Mouse (Mus musculus) adrenal gland, postnatal 10 days (tissue): ENCODE results near the gene Nf2. TPM values are rescaled to one million over a fixed set of nuclear protein-coding genes. Genes with fewer than 3 reads are reported as not detected.
A peak's percentile ranks its signal among the peaks of the same experiment; 100 is the strongest.

Source experiments
- DNase-seq: peaks from one replicate; pipeline ENCODE4 v3.0.0; 2021; ENCODE audit warnings: mixed read lengths
- long read RNA-seq, 2 experiments: library from polyadenylated mRNA; stranded (forward); transcript quantifications; one replicate each; pipeline ENCODE4 v2.0.0; 2021
- total RNA-seq, 2 experiments: library from RNA; stranded (reverse); gene quantifications; 2 replicates each; pipeline ENCODE4 v1.2.3; 2021

Gene Nf2
- 10 to 100 TPM; 81.1 to 88.3 TPM for total RNA-seq
- long read RNA-seq, experiment 1, full-length matches to known transcripts: 5 of 40 reads
- long read RNA-seq, experiment 1, partial matches to known transcripts: 13 of 40 reads
- long read RNA-seq, experiment 1, other reads (novel, unspliced or antisense): 22 of 40 reads
- long read RNA-seq, experiment 2, full-length matches to known transcripts: 11 of 50 reads
- long read RNA-seq, experiment 2, partial matches to known transcripts: 11 of 50 reads
- long read RNA-seq, experiment 2, other reads (novel, unspliced or antisense): 28 of 50 reads

DNA sequence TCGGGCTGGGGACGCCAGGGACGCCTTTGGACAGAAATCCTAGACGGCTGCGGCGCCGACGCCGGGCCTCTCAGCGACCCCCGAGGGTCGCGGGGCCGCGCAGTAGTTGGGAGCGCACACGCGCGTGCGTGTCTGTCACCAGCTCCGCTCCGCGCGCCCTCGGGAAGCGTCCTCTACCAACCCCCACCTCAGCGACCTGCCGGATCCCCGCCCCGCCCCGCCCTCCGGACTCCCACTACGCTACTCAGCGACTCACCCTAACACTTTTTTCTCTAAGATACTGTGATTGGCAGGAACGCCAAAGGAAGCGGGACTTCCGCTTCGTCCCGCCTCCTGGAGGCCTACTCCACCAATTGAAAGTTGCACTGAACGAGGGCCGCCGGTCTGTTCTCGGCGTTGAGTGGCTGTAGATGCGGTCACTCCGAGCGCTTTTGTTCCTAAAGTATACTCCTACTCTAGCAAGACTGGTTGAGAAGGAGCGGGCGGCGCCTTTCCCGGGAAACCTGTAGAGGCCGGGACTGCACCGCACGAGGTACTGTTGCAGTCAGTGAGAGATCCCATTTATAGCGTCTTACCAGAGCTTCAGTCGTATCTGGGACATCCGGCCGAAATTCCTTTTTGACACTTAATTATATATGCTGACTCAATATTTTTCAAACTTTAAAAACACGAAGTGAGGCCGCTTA lies at the start of gene Nf2:
TSS of gene Nf2 (minus strand) at position 279 of the 686 bp plus-strand sequence.
- peak; percentile 96 for DNase-seq

DNA sequence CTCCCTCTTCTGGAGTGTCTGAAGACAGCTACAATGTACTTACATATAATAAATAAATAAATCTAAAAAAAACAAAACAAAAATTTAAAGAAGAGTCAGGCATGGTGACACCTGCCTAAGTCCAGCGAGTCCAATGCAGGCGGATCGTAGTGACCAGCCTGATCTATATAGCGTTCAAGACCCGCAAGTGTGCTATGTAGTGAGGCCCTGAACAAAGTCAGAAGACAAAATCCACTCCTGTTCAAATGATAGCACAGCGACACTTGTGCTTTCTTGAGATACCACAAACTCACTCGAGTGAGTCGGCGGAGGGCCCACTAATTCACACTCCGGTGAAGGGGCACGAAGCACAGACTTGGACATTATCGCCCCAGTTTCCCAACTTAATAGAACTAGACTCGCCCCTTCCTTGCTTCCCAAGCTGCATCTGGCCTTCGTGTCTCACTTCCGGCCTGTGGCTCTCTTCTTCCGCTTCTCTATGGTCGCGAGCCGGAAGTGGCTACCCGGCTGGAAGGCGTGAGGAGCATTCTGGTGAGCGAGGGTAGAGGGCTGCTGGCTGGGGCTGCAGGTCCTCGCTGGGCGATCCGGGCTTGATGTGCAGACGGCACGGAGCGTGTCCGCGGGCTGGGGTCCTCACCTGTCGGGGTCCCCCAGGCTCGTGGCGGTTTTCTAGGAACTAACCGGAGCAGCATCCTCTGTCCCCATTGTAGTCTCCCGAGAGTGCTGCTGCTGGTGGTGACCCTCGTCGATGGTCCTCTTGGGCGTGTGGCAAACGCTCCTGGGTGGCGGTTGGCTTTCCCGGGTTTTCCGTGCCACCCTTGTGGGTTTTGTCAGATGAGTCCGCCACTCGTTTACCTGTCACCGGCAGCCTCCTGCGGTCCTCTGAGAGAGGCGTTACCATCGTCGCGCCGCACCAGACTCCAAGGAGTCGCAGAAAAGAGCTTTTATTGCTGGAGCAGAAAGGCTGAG lies 45.8 kb upstream of the Nf2 start, which contains the start of gene Thoc5:
TSS of gene Thoc5 (plus strand) at position 473 of the 969 bp plus-strand sequence.
- peak; percentile 88 for DNase-seq

DNA sequence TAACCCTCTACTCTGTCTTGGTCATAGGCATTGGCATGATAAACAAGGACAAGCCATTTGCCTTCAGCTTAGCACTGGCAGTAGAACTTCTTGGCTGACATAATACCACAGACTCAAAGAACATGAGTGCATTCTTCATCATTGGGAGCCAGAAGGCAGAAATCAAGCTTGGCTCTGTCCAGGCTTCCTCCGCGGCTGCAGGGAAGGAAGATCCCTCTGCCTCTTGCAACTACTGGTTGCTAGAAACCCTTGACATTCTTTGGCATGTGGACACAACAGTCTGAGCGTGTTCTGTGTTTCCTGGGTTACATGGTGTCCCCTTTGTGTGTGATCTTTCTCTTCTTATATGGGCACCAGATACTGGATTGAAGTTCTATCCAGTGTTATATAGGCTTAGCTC lies 37.7 kb upstream of the Nf2 start:
- no peak for DNase-seq

DNA sequence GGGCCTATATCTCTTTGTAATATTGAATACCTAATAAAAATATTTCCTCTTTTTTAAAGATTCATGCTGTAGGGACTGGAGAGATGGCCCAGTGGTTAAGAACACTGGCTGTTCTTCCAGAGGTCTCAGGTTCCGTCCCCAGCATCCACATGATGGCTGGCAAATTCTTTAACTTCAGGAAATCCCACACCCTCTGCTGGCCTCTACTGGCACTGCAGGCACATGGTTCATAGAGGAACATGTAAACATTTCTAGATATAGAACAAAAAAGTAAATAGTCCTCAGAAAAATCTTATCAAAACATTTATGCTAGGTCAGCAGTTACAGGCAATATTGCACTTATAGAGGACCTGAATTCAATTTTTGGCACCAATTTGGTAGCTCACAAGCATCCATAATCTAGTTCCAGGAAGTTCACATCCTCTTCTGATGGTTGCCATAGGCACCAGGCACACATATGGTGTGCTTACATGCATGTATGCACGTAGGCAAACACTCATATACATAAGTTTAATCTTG lies 36.1 kb upstream of the Nf2 start:
- peak; percentile 74 for DNase-seq

DNA sequence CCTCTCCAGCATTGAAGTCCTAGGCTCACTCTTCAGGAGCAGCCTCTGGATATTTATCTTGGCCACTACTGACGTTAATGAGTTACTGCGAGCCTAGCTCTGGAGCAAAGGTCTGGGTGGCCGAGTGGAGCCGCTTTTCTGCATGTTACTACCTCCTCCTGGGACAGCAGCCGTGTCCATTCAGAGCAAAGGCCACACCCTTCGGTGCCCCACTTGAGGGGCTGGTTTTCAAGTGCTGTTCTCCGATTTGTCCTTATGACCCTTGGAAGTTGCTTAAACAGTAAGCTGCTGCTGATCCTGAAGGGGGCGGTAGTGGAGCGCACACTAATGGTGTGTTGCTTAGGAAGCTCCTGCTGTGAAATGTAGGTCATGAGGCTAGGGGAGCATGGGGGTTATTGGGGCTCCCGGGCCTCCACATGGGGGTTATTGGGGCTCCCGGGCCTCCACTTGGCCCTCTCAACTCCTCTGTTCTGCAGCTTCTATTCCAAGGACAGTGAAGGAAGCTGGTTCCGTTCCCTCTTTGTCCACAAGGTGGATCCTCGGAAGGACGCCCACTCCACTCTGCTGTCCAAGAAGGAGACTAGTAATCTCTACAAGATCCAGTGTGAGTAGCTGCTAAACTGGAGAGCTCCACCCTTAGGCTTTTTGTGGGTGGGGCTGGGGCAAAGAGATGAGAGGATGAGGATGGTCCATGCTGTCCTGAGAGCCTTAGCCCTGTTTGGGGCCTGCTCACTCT lies 33.7 kb upstream of the Nf2 start:
- peak; percentile 75 for DNase-seq

DNA sequence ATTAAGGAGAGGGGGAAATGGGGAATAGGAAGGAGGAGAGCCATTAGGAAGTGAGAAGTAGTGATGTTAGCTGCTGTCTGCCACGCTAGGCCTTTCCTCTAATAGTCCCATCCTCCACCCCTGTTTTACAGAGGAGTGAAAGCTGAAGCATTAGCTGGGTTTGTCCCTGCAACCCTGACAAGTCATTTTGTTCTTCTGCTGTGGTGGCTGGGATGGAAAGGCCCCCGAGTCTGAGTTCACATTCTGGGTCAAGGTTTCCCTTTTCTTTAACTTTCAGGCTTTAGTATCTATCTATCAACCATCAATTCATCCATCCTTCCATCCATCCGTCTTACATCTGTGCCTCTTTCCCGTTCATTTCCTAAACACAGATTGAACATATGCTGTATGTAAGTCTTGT lies 31.8 kb upstream of the Nf2 start:
- DNase-seq: no peak

DNA sequence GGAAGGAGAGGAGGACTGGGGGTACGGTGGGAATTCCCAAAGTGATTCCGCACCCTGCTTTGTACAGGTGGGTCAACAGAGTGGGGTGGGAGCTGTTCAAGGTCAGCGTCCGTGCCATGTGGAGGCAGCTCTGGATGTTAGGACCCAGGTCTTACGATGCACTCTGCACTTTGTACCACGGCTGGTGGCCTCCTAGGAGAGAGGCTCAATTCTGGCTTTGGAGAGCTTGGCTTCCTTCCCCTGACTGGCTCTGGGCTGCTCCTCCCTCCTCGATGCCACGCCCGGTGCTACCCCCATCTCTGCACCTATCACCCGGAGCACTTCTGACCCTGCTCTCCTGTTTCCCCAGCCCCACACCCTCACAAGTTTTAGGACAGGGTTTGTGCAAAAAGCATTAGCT lies 25.2 kb upstream of the Nf2 start:
- peak; percentile 36 for DNase-seq

DNA sequence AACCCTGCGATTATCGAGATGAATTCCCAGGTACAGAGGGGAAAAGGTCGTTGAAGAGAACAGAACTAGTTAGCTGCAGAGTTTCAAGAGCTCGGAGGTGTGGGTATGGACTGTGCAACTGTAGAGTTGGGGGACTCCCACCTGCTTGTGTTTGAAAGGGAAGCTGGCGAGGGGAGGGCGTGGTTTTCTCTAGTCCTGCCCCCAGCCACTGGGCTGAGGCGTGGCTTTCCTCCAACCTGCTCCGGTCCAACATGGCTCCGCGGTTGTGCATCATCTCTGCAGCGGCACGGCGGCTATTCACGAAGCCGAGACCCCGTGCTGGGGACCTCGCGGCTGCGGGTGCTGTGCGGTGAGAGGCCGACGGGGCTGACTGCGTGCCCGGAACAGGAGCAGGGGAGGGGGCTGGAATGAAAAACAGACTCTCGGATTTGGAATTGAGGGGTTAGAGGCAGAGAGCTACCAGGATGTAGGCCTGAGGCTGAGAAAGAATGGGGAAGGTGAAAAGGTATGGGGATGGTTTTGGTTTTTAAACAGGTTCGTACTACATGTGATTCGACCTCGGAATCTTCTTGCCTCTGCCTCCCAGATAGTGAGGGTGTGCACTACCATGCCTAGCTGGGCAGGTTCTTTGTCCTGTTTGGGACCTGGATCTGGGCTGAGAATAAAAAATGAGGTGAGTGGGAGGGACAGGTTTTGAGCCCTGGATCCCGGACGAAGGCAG lies 24.6 kb upstream of the Nf2 start, which contains the start of gene Nipsnap1:
TSS of gene Nipsnap1 (plus strand) at position 197 of the 721 bp plus-strand sequence.
- DNase-seq: peak; percentile 85

DNA sequence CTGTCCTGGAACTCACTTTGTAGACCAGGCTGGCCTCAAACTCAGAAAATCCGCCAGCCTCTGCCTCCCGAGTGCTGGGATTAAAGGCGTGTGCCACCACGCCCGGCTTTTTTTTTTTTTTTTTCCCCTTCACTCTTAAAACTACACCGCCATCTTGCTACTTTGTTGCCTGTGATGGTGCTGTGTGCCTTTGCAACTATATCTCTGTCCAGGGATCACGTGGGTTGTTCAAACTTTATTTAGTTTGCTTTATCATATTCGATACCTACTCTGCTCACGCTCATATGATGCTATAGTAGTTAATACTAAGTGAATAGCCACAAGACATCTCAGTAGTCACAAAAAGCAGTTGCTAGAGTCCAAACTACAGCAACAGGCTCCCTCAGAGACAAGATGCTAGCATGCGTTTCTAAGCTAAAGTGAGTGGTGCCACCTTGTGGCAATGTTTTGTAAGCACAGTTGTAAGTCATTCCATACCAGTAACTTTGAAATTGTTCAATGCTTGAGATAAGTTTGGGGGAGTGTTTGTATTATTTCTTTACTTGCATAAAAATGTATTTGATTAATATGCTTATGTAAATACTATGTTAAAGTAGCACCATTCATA lies 16.4 kb upstream of the Nf2 start:
- peak; percentile 76 for DNase-seq

DNA sequence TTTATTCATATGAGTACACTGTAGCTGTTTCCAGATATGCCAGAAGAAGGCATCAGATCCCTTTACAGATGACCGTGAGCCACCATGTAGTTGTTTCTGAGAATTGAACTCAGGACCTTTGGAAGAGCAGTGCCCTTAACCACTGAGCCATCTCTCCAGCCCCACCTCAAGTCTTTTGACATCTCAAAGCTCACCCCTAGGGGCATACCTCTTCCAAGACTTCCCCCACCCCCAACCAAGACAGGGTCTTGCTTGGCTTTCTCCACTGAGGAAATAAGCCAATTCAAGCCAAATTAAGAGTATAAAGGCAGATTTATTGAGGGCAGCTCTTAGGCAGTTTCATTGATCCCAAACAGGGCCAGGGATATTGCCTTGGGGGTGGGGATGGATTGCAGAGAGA lies 13.4 kb upstream of the Nf2 start:
- DNase-seq: no peak

DNA sequence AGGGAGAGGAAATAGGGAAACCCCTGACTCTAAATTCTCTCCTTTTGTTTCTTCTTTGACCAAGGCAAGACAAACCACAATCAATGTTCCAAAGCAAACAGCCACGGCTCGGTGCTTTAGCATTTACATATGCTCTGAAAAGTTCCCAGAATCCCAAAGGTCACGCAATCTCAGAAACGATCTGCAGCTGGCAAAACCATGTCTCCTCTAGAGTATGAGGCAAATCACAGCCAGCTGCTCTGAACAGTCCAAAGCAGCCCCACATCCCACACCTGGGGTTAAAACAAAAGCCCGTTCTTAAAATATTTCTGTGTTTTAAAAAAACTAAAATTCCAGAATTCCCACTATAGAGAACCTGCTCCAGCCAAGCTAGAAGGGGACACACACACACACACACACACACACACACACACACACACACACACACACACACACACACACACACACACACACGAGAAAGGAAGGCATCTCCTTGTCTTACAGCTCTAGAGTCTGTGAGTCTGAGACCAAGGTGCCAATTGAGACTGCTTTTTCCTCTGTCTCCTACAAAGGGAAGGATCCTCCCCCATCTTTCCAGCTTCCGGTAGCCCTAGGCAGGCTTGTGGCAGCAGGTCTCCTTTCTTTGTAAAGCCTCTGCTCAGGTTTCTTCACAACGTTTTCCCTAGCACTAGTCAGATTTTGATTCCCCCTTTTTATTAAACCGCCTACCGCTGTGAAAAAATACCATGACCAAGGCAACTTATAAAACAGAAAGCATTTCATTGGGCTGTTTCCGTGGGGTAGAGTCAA lies 12.7 kb upstream of the Nf2 start:
- no peak for DNase-seq

DNA sequence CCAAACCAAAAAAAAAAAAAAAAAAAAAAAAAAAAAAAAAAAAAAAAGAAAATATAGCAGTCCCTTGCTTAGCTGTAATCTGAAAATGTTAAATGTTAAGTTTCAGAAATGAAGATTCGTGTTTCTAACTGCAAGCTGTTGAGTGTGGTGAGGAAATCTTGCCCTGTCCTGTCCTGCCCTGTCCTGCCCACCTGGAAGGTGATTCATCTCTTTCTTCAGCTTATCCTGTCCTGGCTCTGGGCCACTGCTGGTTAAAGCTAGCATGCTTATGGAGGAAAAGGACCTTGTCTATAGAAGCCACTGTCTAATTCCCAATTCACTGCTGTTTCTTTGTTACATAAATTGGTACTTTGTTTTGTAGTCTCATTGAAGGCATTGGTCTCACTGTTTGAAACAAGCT lies 11.7 kb upstream of the Nf2 start:
- DNase-seq: no peak

DNA sequence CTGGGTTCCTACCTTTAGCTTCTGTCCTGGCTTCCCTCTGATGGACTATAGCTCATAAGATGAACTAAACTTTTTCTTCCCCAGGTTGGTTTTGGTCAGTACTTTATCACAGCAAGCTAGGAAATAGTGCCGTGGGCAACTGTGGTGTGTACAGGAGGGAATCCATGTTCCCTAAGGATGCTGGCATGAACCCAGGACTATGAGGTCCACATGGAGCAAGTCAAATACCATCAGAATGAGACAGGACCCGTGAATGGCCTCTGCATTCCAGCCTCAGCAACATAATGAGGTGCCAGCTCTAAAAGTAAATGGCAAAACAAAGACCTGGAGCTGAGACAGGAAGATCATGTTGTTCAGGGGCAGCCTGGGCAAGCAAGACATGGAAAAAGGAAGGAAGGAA lies 9.1 kb upstream of the Nf2 start:
- no peak for DNase-seq

DNA sequence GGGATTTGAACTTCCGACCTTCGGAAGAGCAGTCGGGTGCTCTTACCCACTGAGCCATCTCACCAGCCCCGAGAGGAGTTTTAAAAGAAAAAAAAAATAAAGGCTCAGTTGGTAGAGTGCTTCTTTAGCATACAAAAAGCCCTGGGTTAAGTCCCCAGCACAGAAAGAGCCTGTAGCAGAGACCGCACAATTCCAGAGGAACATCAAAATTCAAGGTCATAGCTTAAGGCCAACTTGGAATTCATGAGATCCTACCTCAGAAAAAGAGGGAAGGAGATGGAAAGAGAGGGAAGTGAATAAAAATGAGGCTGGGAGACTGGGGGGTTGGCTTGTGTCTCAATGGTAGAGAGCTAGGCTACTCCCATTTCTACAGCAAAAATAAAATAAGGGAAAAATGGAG lies 4.8 kb upstream of the Nf2 start:
- no peak for DNase-seq

DNA sequence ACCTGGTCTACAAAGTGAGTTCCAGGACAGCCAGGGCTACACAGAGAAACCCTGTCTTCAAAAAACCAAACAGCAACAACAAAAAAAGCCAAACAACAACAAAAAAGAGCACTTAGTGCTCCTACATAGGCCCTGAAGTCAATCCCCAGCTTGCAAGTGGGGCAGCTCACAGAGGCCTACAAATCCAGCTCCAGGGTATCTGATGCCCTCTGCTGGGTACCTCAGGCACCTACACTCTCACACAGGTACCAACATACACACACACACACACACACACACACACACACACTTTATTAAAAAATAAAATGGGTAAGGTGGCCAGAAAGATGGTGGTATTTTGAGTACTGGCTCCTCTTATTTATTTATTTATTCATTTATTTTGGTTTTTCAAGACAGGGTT lies 3.7 kb upstream of the Nf2 start:
- no peak for DNase-seq

DNA sequence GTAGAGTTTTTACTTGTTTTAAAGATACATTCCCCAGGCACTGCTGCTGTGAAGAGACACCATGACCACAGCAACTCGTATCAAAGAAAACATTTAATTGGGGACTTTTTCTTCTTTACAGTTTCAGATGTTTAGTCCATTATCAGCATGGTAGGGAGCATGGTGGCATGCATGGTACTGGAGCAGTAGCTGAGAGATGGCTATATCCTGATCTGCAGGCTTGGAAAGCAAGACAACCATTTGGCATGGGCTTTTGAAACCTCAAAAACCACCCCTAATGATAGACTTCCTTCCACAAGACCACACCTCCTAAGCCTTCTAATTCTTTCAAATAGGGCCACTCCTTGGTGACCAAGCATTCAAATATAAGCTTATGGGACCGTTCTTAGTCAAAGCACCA lies 1.1 kb upstream of the Nf2 start:
- no peak for DNase-seq

DNA sequence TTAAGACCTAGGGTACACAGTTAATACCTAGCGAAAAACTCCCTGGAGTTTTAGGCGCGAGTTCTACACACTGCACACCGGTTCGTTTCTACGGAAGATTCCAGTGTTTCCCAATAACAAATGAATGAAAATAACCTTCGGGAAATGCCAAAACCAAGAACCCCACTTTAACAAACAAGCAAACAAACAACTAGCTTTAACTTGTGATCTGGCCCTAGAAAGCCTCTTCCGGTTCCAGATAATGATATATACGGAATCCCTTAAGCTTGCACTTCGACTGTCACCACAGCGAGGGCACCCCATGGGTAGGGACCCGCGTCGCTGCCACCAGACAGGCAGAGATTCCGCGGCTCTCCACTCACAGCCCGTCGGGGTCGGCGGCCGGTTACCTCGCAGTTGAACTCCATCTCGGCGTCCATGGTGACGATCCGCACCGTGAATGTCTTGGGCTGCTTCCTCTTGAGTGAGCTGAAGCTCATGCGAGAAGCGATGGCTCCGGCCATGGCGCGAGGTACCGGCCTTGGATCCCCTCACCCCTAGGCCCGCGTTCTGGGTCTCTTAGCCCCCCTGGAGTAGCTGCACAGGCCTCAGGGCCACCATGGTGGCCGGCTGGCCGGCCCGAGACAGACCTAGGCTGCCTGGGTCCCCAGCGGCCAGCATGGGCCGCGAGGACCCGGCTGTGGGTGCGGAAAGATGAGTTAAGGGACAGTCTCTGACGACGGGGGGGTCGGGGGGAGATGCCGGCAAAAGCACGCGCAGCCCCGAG lies 670 bp downstream of the Nf2 start:
- DNase-seq: peak; percentile 64

DNA sequence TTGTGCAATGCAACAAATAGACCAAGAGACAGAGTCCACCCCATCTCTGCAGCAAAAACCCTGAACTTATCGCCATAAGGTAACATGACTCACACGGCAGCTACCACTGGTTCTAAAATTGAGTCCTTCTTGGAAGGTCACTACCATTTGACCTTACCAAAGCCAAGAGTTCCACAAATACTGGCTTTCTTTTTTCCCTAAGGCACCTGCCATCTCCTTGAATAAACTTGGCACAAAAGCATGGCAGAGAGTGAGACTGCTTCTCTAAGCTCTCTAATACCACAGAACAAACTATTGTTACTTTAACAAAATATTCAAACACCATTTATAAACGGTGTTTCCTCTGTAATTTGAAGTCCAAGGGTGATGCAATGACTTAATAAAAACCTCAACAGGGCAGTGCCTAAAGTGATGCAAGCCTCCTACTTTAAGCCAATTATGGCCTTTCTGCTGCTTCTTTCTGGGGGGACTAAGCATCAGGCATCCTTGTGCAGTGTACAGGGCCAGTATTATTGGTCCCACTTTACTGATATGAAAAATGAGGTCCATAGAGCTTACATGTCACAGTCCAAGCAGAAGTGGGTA lies 8.3 kb downstream of the Nf2 start:
- DNase-seq: no peak

DNA sequence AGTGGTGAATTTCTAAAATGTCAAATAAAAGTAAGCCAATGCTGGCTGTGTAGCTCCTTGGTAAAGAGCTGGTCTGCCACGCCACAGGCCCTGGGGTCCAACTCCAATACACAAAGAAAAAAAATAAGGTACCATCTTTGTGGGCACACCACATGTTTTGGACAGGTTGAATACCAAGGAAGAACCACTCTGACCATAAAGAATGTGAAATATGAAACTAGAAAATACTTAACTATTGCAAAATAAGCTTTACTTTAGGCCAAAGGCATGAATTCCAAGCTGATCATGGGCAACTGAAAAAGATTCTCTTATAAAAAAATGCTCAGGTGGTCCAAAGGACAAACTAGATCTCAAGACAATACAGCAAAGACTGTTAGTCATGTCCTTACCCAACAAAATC lies 11.1 kb downstream of the Nf2 start:
- no peak for DNase-seq
